Mouse (Mus musculus): ENCODE measurements at regions not wholly inside any gene's neighbourhood (a gene's known extent, or its start where the extent isn't known, plus 50 kb on each side); places are given as distances from the start of the nearest gene placed in this dataset.

DNA sequence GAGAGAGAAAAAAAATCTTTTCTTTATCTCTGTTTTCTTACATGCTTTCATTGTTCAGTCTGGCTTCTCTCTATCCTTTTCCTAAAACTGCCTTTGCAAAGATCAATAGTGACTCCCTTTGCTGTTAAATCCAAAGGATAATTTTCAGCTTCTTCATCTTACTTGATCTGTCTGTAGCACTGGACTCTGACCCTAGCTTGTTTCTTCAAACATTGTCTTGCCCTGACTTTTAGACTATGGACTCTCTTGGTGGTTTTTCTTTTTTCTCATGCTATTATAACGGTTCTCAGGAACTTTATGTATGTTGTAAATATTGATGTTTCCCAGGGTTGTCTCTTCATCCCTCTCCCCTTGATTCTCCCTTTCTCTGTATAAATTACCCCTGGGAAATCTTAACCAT, 58.0 kb upstream of the Pkn2 start:
- TF ChIP-seq EP300 (IDR thresholded peaks at IDR 0.05; ENCODE audit: insufficient read depth, low read depth, low read length) (no peak), CTCF (IDR thresholded peaks at IDR 0.05; ENCODE audit: low read depth, low read length) (no peak), POLR2A (IDR thresholded peaks at IDR 0.05; ENCODE audit: insufficient read depth, low read length) (no peak)
- Histone ChIP-seq H3K9me3 (replicated peaks; ENCODE audit: control insufficient read depth, insufficient read depth, low read length, poor library complexity, severe bottlenecking) (no peaks in the 10 kb centered on the region), H3K27me3 (ENCODE audit: control insufficient read depth, insufficient read depth, low read length, poor library complexity, severe bottlenecking) (no peaks in the 10 kb centered on the region), H3K9ac (ENCODE audit: low read depth, poor library complexity, severe bottlenecking) (no peak overlapping the region), H3K4me3 (ENCODE audit: low read depth, low read length) (no peak overlapping the region), H3K36me3 (ENCODE audit: control insufficient read depth, insufficient read depth, low read length, poor library complexity, severe bottlenecking) (no peaks in the 10 kb centered on the region), H3K27ac (ENCODE audit: insufficient read depth, low read length) (no peak overlapping the region), H3K4me1 (ENCODE audit: control insufficient read depth, insufficient read depth, low read length) (no peaks in the 10 kb centered on the region)

DNA sequence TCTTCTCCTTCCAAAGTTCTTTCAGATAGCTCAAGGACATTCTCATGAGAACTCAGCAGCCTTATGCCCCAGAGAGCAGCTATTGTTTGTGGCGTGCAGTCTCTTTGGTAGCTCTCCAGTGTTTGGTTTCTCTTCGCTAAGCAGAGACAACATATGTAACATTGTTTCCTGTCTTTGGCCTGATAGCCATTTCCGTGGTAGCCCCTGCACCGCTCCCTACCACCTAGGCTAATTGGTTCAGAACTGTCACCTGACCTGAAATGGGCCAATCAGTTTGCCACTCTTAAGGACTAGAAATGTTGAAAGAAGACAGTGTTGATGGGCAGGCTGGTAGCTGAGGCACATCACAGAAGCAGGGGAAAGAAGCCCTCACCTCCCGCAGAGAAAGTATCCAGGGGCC, 54.1 kb upstream of the Pkn2 start:
- H3K9me3 ChIP-seq (replicated peaks; ENCODE audit: control insufficient read depth, insufficient read depth, low read length, poor library complexity, severe bottlenecking) = no peaks in the 10 kb centered on the region
- H3K4me3 ChIP-seq (ENCODE audit: low read depth, low read length) = no peak overlapping the region
- no peak overlapping the region for H3K9ac ChIP-seq (ENCODE audit: low read depth, poor library complexity, severe bottlenecking)
- no peaks in the 10 kb centered on the region for H3K27me3 ChIP-seq (ENCODE audit: control insufficient read depth, insufficient read depth, low read length, poor library complexity, severe bottlenecking)
- no peaks in the 10 kb centered on the region for H3K36me3 ChIP-seq (ENCODE audit: control insufficient read depth, insufficient read depth, low read length, poor library complexity, severe bottlenecking)
- H3K4me1 ChIP-seq (ENCODE audit: control insufficient read depth, insufficient read depth, low read length) = no peaks in the 10 kb centered on the region
- TF ChIP-seq CTCF (IDR thresholded peaks at IDR 0.05; ENCODE audit: low read depth, low read length) = no peak
- no peak for TF ChIP-seq EP300 (IDR thresholded peaks at IDR 0.05; ENCODE audit: insufficient read depth, low read depth, low read length)
- TF ChIP-seq POLR2A (IDR thresholded peaks at IDR 0.05; ENCODE audit: insufficient read depth, low read length) = no peak
- H3K27ac ChIP-seq (ENCODE audit: insufficient read depth, low read length) = no peak overlapping the region

DNA sequence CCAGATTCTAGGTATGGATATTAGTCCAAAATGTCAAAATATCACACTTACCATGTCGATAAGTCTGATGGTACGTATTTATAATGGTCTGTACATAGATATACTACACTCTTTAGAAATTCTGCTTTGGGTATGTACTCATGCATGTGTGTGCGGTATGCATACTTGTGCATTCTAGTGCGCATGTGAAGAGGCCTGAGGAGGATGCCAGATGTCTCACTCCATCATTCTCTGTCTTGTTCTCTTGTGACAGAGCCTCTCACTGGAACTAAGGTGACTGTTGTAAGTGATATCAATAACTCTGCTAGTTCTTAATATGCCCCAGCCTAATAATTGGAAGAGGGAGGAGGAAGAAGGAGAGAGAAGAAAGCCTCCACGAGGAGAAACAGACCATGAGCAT, 52.5 kb upstream of the Pkn2 start:
- Histone ChIP-seq H3K27me3 (ENCODE audit: control insufficient read depth, insufficient read depth, low read length, poor library complexity, severe bottlenecking) (no peaks in the 10 kb centered on the region), H3K36me3 (ENCODE audit: control insufficient read depth, insufficient read depth, low read length, poor library complexity, severe bottlenecking) (no peaks in the 10 kb centered on the region), H3K4me3 (ENCODE audit: low read depth, low read length) (no peak overlapping the region), H3K9me3 (replicated peaks; ENCODE audit: control insufficient read depth, insufficient read depth, low read length, poor library complexity, severe bottlenecking) (no peaks in the 10 kb centered on the region), H3K27ac (ENCODE audit: insufficient read depth, low read length) (no peak overlapping the region), H3K4me1 (ENCODE audit: control insufficient read depth, insufficient read depth, low read length) (peaks cover 2% of the 10 kb centered on the region), H3K9ac (ENCODE audit: low read depth, poor library complexity, severe bottlenecking) (no peak overlapping the region)
- TF ChIP-seq EP300 (IDR thresholded peaks at IDR 0.05; ENCODE audit: insufficient read depth, low read depth, low read length) = no peak
- TF ChIP-seq POLR2A (IDR thresholded peaks at IDR 0.05; ENCODE audit: insufficient read depth, low read length) = no peak
- TF ChIP-seq CTCF (IDR thresholded peaks at IDR 0.05; ENCODE audit: low read depth, low read length) = no peak

DNA sequence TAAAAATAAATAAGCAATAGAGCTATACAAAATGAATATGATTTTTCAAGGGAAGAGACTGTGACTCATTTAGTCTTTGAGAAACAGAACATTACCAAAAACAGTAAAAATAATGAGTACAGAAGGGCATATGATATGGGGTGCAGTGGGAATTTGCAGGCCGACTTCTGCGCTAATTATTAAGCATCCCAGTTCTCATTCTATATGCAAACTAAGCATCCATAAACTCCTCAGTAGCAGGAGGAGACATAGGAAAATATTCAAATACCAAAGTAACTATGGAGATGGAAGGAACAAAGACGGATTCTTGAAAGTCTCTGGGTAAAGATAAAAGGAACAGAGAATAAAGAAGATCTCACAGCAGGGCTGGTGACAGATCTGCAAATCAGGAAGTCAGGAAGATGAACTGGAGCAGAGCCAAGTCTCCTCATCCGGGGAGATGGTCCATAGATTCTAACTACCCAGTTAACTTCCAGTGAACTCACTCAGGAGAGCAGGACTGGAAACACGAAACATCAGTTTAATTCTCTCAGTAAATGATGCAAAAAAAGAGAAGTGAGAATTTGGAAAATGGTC, 52.0 kb upstream of the Pkn2 start:
- H3K27ac ChIP-seq (ENCODE audit: insufficient read depth, low read length) = no peak overlapping the region
- H3K36me3 ChIP-seq (ENCODE audit: control insufficient read depth, insufficient read depth, low read length, poor library complexity, severe bottlenecking) = no peaks in the 10 kb centered on the region
- H3K4me1 ChIP-seq (ENCODE audit: control insufficient read depth, insufficient read depth, low read length) = peaks cover 2% of the 10 kb centered on the region
- TF ChIP-seq EP300 (IDR thresholded peaks at IDR 0.05; ENCODE audit: insufficient read depth, low read depth, low read length) = no peak
- no peak for TF ChIP-seq CTCF (IDR thresholded peaks at IDR 0.05; ENCODE audit: low read depth, low read length)
- no peak for TF ChIP-seq POLR2A (IDR thresholded peaks at IDR 0.05; ENCODE audit: insufficient read depth, low read length)
- H3K4me3 ChIP-seq (ENCODE audit: low read depth, low read length) = no peak overlapping the region
- H3K9me3 ChIP-seq (replicated peaks; ENCODE audit: control insufficient read depth, insufficient read depth, low read length, poor library complexity, severe bottlenecking) = no peaks in the 10 kb centered on the region
- H3K27me3 ChIP-seq (ENCODE audit: control insufficient read depth, insufficient read depth, low read length, poor library complexity, severe bottlenecking) = no peaks in the 10 kb centered on the region
- no peak overlapping the region for H3K9ac ChIP-seq (ENCODE audit: low read depth, poor library complexity, severe bottlenecking)
